Mouse (Mus musculus): ENCODE measurements around the gene Trabd2b.

DNA sequence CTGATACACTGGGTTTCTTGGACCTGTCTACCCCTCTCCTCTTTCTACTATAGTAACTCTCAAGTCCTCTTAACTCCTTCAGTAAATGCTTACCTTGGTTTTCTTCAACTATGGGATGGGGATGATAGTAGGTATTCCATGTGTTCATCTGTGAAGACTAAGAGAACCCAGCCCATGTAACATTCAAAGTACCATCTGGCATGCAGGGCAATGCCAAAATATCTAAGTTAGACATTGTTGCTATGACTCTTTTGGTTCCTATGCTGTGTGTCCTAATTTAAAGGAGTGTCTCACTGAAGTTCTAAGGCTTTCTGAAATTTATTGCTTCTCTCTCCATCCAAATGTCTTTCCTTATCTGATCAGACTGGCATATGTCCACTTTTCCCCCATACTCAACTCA, 106.6 kb downstream of the Trabd2b start:
- TF ChIP-seq CTCF (IDR thresholded peaks at IDR 0.05; ENCODE audit: low read depth, low read length) (no peak), POLR2A (IDR thresholded peaks at IDR 0.05; ENCODE audit: borderline replicate concordance, low read depth, low read length) (no peak)
